Mouse (Mus musculus) heart, adult 2 months (tissue): ENCODE data around the gene Abcg4.

Experiments used
- CTCF ChIP-seq: fragments of 200-600 bp; IDR thresholded peaks from 2 replicates; pipeline ENCODE4 v1.8.1; 2022; ENCODE audit warnings: antibody characterized with exemption, mild to moderate bottlenecking, moderate library complexity
- POLR2A ChIP-seq: fragments of 200-500 bp; IDR thresholded peaks from 2 replicates; pipeline ENCODE4 v1.6.1; 2011; ENCODE audit warnings: mild to moderate bottlenecking, low read depth, low read length, control low read depth; ENCODE audit not compliant: insufficient read depth

GRCm38 (mm10) chr9:44225993-44226392, 62.4 kb downstream of the Abcg4 start:
- TF ChIP-seq CTCF = no peak
- no peak for TF ChIP-seq POLR2A
